Mouse (Mus musculus) embryo, embryonic 10.5 days (tissue): ENCODE results near the gene Gm45837.

Experiments used
- DNase-seq: peaks from one replicate; pipeline ENCODE4 v3.0.0-alpha.2; 2015; ENCODE audit warnings: low spot score

Gene Gm45837

DNA sequence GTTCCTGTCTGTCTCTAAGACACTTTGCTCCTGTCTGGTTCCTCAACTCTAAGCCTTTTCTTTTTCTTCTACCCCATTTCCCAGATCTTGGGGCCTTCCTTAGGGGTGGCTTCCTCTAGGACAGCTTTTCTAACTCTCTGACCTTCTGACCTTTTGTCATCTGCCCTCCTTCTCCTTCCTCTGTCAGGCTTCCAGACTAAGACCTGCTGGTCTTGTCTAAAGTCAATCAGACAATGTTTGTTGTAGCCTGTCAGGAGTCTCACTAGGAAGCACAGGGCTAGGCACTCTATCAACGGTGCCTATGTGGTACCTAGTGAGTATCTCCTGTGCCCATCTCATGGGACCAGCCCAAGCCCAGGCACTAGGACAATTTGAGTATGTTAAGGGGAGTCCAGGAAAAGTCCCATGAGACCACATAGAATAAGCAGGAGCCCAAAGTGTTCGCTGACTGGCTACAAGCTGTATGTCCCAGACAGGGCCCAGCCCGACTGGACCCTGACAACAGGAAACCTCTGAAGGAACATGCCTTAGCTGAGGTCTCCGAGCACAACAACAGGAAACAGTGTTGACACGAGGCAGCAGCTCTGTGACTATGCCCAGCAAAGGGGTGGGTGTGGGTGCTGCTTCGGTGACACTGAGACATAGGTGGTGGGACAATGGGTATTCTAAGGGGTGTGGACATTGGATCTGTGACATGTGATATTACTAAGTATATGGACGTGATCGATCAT, 55.3 kb downstream of the Gm45837 start:
- DNase-seq = no peak

DNA sequence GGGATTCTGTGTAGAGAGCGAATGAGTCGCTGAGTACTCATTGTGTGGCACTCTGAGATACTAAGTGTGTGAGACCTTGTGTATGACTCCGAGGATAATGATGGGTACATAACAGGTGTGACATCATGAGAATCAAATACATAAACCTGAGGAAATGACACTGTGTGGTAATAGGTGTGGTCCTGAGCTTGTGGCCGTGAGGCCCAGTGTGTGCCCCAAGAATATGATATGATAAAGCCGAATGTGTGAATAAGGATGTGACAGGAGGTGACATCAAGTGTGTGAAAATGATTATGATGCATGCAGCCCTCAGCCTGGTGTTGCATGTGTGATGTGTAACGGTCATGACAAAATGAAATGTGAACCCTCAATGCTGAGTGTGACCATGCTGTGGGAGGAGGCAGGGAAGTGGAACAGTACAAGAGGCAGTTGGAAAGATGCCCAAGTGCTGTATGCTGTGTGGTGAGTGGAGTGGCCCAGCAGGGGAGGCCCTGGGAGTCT, 55.9 kb downstream of the Gm45837 start:
- DNase-seq = no peak

DNA sequence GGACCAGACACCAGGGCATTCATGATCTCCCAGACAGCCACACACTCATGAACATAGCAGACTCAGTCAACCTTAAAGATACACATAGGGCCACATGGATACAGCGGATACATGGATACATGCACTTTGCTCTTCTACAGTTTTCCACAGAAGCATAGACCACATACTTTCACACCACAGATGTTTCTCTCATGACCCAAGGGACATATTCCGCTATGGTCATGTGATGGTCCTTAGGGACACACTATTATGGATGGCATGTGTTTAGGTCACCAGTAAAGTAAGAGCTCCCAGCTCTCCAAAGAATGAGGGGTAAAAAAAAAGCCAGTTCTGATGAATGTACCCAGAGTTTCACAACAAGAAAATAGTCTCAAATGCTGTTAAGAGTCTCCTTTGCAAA, 60.7 kb downstream of the Gm45837 start:
- no peak for DNase-seq

DNA sequence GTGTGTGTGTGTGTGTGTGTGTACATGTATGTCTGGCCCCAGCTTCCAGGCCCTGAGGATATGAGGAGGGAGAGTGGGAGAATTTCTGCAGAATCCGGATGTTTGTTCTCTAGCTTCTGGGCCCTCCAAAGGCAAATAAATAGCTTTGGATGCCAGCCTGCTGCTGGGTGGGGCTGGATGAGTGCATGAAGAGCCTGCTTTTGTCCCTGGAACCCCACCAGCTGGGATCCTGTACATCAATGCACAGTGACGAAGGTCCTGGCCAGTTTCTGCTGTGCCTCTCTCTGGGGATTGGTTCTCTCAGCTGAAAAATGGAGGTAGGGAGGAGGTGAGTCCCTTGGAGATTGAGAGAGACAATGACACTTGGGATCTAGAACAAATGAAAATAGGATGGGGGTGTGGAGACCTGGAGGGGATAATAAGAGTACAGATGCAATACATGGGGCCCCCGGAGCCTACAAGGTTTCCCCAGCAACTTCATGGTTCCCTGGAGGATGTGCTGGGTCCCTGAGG, 61.3 kb downstream of the Gm45837 start:
- no peak for DNase-seq

DNA sequence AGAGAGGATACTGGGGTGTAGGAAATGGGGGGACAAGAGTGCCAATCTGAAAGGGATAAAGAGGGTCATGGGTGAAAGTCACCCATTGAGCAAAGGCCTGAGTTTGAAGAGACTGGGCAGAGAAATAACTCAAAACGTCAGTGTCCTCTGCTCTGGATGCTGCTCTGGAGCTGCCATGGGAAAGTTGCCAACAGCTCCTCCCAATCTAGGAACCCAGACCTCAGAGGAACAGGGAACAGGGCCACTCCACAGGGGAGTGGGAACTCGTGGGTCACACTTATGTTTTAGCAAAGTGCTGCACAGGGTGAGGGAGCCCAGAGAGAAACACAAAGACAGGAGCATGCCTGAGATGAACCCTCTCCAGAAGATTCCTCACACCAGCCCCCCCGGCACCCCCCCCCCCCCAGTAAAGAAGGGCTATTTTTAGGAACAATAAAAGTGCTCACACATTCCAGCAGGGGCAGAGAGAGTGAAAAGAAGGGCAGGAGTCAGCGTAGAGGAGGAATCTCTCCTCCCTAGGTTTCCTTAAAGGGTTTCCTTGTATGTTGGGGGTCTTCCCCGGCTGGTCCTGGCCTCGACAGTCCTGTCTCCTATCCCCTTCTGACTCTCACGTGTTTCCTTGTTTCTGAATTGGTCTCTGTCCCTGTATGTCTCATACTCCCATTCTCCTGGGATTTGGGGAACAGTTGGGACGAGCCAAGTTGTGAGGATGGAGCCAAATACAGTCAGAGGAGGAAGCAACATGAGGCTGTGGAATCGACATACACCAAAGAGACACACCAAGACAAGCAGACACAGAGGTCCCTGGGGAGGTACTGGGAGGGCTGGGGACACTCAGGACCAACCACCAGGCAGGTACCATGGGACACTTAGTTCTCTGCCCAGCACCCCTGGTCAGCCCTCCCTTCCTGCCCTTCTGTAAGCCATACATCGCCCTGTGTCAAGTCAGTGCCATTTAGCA, 62.2 kb downstream of the Gm45837 start:
- no peak for DNase-seq

DNA sequence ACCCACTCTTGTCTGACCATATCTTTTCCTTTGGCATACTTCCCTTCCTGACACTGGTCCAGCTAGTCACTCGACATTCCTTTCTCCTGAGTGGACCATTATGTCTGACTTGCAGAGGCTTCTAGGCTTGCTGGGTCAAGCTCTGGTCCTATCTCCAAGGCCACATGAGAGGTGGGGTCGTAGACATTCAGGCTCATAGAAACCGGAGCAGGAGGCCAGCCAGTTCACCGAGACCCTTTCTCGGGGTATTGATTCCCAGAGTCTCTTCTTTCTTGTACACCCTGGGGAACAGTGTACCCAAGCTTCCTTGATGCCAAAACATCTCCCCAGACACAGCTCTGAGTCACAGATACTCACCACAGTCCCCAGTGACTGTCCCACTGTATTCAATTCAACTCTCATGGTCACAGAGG, 63.7 kb downstream of the Gm45837 start:
- no peak for DNase-seq

DNA sequence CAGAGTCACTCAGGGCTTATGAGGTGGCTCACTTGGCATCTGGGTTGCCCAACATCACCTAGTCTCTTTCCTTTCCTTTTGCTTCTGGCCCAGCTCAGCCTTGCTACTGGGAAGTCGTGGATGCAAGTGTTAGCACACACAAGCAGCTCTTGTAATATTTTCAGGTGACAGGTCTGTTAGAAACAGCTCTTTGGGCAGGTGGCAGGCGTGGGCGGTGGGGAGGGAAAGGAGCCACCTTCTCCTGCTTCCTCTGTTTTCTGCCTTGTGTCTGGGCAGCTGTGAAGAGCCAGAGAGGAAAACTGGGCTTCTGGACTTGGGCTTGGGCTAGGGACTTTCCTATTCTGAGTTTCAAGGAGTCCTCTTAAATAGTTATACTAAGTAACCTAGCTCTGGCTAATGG, 65.3 kb downstream of the Gm45837 start:
- no peak for DNase-seq

DNA sequence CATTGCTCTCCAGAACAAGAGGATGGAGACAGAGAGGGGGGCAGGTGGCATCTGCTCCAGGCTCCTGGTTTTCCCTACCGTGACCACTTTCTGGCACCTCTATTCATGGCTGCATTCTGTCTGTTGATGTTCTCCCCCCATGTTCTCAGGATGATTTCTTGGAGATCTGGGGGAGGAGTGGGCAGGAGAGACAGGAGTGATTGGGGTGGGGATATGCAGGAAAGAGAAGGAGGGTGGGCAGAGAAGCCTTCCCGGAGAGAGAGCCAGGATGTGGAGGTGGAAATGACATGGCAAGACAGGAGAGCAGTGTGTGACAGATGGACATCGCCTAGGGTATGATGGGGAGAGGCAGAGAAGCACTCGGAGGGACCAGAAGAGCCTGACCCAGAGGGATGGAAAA, 65.8 kb downstream of the Gm45837 start:
- DNase-seq = no peak

DNA sequence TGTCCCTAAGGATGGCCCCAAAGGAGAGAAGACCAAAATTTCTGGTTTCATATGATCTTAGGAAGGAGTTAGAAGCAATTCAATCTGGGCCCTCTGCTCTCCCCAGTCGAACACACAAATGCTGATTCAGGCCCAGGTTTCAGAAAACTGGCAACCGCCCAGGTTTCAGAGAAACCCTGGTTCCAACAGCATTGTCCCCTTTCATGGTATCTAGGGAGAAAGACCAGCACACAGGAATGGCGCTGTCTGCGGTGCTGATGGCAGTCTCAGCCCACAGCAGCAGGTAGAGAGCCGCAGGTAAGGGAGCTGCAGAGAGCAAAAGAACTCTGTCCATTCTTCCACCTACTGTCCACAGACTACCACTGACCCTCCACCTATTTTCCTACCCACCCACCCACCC, 66.5 kb downstream of the Gm45837 start:
- no peak for DNase-seq

DNA sequence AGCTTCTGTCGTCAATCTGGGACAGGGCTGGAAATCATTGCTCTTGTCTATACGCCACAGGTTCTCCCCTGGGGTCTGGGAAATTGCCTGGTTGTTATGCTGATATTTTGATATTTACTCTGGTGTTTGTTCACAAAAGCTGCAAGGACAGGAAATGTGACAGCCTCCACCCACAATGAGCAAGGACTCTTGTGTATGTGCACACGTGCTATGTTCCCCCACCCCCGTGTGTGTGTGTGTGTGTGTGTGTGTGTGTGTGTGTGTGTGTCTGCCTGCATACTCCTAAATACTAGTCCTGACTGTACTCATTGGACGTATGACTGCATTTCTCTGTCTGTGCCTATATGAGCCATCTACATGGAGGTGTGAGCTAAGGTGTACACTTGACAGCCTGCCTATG, 67.4 kb downstream of the Gm45837 start:
- DNase-seq = no peak

DNA sequence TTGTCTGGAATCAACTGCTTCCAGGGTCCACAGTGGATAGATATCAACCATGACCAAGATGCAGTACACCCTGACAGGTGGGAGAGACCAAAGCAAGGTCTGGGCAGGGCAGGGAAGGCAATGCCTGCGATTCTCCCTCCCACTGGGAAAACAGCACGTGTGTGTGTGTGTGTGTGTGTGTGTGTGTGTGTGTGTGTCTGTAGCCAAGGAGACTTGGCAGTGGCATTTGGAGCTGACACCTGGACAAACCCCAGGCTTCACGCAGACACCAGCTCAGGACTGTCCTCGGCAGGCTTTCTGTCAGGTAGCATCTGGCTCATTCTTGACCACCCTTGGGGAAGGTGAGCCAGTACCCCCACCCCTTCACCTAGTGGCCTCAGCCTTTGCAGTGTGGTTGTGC, 69.2 kb downstream of the Gm45837 start:
- no peak for DNase-seq

DNA sequence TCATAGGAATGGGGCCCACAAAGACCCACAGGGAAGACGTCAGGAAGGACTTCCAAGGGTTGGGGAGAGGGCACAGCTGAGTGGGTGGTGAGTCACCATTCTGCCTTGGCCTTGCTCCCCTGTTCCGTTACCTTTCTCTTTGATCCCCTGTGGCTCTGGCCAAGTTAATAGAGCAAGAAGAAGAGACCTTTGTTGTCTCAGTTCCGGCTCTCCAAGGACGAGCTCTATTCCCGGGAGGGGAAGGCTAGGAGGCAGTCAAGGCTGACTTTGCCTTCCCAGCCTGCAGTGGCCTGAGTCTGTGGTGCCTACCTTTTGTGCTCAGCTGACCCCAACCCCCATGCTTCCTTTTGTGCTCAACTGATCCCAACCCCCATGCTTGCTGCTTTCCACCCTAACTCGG, 70.0 kb downstream of the Gm45837 start:
- no peak for DNase-seq

DNA sequence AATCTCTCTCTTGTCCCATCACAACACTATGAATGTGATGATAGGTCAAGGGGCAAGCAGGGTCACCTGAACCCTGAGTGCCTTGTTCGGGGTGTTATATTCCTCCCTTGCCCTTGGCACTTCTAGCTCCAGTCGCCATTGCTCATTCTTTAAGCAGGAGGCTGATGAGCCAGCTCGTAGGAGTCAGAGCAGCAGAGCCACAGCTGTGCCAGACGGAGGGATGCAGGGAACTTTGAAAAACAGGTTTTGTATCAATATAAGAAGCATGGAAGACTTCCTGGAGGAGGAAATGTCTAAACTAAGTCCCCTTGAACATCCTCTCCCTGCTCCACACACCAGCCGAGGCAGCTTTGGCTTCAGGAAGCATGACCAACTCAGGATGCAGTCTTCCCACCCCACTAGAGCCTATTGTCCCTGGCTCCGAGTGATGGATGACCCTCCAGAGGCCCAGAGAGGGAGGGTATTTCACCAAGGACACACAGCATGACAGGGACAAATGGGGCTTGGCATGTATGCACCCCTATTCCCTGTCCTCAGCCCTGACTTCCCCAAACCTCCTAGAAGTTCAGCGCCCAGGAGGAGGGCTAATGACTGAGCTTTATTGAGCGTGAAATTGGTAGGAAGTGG, 71.3 kb downstream of the Gm45837 start:
- no peak for DNase-seq

DNA sequence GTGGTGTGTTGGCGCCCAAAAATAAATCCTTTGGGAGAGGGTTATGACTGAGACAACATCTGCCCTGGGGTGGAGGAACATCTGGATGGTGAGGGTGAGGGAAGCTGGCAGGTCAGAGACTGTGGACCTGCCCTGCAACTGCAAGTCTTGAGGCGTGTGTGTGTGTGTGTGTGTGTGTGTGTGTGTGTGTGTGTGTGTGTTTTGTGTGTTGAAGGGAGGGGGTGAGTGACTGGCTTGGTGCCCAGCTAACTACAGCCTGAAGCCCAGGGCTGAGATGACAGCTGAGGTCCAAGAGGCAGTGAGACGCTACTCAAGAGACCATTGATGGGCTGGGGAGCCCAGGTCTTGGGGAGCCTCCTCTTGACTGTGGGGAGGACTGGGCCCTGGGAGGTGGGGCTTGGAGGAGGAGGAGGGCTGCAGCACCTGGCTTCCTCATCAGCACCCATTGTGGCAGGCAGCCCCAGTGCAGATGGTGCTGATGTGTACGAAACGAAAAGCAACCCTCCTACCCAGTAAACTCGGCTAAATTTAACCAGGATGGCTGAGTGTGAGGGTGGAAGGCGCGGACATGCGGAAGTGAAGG, 71.9 kb downstream of the Gm45837 start:
- no peak for DNase-seq

DNA sequence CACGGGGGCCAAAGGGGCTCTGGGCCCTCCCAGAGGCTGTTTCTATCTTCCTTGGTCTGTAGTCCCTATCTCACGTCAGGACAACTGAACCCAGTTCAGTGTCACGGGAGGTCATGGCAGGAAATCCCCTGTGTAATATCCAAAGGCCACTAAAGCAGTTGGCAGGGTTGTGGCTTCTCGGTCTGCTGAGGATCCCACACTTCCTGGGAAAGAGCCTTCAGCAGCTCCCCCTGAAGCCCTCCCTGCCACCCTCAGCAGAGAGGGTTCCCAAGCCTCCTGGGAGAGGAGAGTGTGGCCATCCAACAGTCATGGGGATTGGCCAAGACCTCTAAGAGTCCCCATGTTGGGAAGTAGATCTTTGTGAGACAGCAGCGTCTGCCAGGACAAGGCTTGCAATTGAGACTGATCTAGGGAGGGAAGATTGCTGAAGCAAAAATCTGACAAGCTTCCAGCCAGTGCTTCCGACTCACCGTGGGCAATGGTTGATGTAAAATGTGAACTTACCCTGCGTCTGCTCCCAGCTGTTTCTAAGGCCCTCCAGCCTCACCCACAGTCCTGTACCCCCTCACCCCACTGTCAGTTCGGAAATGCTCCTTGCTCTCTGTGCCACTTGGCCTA, 72.9 kb downstream of the Gm45837 start:
- no peak for DNase-seq

DNA sequence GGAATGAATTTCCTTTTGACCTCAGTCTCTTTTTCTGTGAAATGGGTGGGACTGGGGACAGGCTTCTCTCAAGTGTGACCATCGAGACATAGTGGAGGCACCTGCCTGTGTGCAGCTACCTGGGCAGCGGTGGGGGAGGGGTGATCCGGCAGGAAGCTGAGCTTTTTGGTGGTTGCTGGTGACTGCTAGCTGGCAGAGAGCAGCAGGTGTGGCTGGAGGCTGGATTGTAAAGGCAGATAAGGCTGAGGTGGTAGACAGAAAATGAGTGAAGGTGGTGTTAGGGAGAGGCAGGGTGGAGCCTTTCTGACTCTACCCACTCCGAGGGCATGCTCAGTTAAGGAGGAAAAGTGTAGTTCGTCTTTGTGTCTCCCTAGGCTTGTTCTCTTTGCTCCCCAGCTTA, 76.4 kb downstream of the Gm45837 start:
- DNase-seq = no peak

DNA sequence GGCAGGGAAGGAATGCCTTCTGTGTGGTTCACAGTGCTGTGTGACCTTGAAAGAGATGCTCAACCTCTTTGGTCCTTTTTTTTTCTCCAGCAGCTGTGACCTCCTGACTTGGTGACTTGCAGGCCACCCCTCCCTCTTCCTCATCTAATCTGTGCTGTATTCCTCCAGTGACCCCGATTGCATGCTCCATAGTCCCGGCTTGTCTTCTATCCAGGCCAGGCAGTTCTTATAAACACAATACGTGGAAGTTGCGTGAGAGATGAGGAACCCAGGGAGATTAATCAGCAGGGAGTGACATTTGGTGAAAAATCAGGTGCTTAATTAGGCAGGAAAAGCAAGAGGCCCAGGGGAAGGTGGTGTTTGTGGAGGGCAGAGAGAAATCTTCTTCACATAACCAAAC, 80.3 kb downstream of the Gm45837 start:
- no peak for DNase-seq

DNA sequence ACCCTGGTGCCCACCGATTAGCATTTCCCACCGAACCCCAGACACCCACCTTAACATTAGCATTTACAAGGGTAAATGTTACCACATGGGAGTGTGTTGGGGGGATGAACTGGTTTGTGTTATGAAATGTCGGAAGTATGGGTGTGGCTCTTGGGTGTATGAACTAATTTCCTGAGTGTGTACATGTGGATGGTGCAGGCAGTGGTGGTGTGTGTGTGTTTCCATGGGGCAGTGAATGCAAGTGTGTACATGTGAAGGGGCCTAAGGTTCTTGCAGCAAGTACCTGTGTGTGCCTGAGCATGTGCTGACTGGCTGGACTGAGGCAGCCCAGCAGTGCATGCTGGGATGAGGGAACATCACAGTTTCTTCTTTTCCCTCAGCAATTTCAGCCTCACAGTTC, 87.7 kb downstream of the Gm45837 start:
- DNase-seq = no peak

DNA sequence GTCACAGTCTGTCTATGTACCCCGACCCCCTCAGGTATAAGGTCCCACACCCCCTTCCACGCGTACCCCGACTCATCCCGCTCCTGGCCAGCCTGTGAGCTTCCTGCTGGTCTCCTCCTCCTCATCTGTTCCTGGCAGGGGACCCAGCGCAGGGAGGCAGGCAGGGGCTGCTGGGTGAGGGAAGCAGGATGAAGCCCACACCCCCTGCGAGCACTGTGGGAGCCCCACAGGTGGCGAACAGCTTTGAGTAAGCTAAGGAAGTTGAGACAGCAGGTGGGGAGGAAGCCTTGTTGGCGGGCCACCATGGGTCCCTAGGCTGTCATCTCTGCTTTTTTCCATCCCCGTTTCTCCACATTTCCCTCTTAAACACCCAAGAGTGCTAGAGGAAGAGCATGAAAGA, 88.6 kb downstream of the Gm45837 start:
- DNase-seq = no peak

DNA sequence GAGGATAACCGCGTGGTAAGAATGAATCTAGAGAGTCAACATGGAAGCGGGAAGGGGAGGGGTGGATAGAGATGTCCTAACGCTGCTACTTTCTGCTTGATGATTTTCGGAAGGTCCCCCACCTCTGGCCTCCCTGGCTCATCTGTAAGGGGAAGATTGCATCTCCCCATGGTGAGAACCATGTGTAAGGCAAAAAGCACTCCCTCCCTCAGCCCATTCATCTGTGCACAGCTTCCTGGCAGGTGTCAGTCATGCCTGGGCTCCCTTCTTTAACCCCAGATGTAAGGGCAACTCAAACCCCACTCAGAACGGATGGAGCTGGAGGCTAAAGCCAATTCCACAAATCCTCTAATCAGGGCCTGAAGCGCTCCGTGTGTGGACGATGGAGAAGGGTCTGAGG, 89.0 kb downstream of the Gm45837 start:
- DNase-seq = no peak

DNA sequence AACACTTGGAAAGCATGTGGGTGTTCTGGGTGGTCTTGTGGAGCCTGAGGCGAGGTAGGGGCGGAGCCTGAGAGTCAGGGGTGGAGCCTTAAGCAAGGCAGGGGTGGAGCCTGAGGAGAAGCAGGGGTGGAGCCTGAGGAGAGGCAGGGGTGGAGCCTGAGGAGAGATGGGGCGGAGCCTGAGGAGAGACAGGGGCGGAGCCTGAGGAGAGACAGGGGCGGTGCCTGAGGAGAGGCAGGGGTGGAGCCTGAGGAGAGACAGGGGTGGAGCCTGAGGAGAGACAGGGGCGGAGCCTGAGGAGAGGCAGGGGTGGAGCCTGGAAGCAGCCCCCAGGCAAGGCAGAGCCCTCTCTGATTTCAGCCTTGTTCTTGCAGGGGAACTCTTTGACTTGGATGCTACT, 90.5 kb downstream of the Gm45837 start:
- DNase-seq = no peak

DNA sequence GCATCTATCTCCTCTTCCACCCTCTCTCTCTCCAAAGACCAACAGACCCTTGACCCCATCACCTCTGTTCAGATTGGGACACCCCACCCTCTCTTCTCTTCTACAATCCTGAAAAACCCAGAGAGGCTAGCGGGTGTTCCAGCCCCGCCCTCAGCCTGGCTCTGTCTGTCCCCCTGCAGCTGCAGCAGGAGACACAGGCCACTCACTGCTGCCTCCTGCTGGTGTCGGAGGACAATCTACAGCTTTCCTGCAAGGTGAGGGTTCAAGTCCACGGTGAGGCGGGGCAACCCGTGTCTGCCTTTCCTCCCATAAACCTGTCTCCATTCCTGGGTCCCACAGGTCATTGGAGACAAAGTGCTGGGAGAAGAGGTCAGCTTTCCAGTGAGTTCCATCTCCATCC, 91.0 kb downstream of the Gm45837 start:
- DNase-seq = no peak
